Mouse (Mus musculus) Patski (cell line): ENCODE data around the gene Ipcef1. TPM values are rescaled to one million over a fixed set of nuclear protein-coding genes. Genes with fewer than 3 reads are reported as not detected.

Experiments
- ATAC-seq: fragments of 100-300 bp; one replicate; pipeline ENCODE4 v1.8.0; 2021
- CTCF ChIA-PET: fragments of 350-600 bp; sonication (Branson Sonifier 250); formaldehyde crosslinking; loops from one replicate; lab custom pipeline; 2022; ENCODE audit warnings: inconsistent platforms; lab: Charles Lee
- POLR2A ChIA-PET: fragments of 350-600 bp; sonication (Branson Sonifier 250); formaldehyde crosslinking; loops from one replicate; lab custom pipeline; 2022; ENCODE audit warnings: antibody characterized with exemption, inconsistent platforms; lab: Charles Lee
- DNase-seq: peaks from one replicate; pipeline ENCODE4 v3.0.0-alpha.2; 2011; ENCODE audit warnings: low read depth, low spot score
- H3K27me3 ChIP-seq: fragments of 371-371 bp; one replicate; pipeline ENCODE4 v1.5.1; 2021
- CTCF ChIP-seq: fragments of 100-300 bp; IDR thresholded peaks from one replicate; pipeline ENCODE4 v1.5.1; 2021
- in situ Hi-C: fragments of 300-500 bp; cut with MboI; formaldehyde crosslinking; loops from 3 replicates; pipeline ENCODE4 v1.11.1; 2018; ENCODE audit warnings: low pct_unique_long_range_greater_than_20kb, mixed read lengths
- polyA plus RNA-seq: library from polyadenylated mRNA; unstranded; gene quantifications from one replicate; pipeline ENCODE4 v1.2.3, GENCODE M21; 2021

Ipcef1 gene
- polyA plus RNA-seq, 1 experiment from 2014 or later = not detected

DNA sequence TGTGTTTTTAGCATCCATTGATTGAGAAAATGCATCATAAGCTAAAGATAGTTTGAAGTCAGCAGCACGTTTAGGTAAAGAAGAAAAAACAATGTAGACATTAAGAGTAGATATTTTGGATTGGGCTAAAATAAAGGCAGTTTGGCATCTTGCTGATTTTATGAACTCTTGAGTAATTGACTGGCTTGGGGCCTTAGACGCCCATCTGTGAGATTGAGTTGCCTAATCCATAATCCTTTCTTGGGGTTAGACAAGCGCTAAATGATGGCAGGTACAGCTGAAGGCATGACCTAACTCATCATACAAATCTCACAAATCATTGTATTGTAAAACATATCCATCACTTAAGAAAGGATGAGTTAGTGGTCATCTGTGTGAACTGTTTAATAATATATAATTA lies 52.9 kb downstream of the Ipcef1 start:
- DNase-seq (no peak), ATAC-seq (no peak)
- no peak for TF ChIP-seq CTCF
- in situ Hi-C loops = no loop called here
- POLR2A ChIA-PET = no interaction called here
- CTCF ChIA-PET = interaction anchor here (1.0 kb wide), 1 partner anchor 9 kb away, joined by 3 read pairs; no protein-coding TSS in a partner anchor
- H3K27me3 ChIP-seq = no peaks in the 10 kb centered on the region

DNA sequence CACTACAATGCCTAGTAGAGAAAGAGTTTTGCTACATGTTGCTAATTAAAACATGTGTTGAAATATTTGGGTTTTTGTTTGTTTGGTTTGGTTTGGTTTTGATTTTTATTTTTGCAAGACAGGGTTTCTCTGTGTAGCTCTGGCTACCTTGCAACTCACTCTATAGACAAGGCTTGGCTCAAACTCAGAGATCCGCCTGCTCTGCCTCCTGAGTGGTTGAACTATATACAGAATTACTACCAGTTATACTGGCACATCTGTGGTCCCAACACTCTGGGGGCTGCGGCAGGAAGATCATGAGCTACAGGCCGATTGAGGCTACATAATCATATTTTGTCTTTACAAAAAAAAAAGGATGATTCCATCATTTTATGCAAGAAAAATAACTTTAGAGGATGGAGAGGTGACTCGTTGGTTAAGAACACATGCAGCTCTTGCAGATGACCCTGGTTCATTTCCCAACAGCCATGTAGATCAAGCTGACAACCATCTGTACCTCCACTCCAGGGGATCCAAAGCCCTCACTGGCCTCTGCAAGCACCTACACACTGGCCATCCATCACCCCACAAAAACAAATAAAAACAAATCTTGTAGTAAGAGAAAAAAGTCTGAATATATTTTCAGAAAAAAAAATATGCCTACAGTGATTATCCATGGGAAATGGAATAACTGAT lies 53.6 kb downstream of the Ipcef1 start:
- H3K27me3 ChIP-seq = no peaks in the 10 kb centered on the region
- no peak for TF ChIP-seq CTCF
- in situ Hi-C loops = no loop called here
- ATAC-seq (no peak), DNase-seq (no peak)
- ChIA-PET POLR2A (no interaction called here), CTCF (interaction anchor here (1.0 kb wide), 1 partner anchor 8 kb away, joined by 3 read pairs; no protein-coding TSS in a partner anchor)

DNA sequence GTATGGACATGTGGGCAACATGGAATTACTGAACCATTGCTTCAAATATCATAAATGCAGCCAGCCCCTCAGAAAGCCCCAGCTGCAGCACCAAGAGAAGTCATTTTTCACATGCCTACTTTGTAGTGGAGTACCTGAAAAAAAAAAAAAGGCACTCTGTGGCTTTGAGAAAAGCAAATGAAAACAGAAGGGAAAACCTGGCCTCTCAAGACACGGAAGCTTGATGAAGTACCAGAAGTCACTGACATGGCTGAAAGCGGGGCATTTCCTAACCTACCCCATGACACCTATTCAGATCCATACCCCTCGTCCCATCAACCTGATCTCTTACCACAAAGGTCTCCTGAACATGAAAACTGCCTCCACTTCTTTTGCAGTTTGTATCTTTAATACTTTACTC lies 55.4 kb downstream of the Ipcef1 start:
- in situ Hi-C loops = no loop called here
- ATAC-seq = no peak
- no peak for DNase-seq
- no peaks in the 10 kb centered on the region for H3K27me3 ChIP-seq
- POLR2A ChIA-PET = no interaction called here
- CTCF ChIA-PET = no interaction called here
- no peak for TF ChIP-seq CTCF

DNA sequence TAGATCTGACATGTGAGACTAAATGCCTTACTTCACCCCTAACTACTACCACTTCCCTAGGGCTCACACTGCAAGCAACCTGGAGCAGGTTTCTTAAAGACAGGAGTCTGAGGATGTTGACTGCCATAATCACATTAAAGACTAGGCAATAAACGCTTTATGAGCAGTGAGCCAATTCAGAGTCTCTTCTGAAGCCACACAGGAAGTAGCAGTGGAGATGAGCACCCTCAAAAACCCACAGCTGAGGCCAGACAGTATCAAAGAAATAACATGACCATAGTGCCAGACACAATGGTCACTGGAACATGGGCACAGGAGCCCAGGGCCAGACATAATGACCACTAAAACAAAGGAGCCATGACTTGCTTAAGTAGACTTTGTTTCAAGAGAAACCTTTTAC lies 63.7 kb downstream of the Ipcef1 start:
- POLR2A ChIA-PET = no interaction called here
- CTCF ChIA-PET = no interaction called here
- no peak for TF ChIP-seq CTCF
- ATAC-seq (no peak), DNase-seq (no peak)
- in situ Hi-C loops = no loop called here
- no peaks in the 10 kb centered on the region for H3K27me3 ChIP-seq

DNA sequence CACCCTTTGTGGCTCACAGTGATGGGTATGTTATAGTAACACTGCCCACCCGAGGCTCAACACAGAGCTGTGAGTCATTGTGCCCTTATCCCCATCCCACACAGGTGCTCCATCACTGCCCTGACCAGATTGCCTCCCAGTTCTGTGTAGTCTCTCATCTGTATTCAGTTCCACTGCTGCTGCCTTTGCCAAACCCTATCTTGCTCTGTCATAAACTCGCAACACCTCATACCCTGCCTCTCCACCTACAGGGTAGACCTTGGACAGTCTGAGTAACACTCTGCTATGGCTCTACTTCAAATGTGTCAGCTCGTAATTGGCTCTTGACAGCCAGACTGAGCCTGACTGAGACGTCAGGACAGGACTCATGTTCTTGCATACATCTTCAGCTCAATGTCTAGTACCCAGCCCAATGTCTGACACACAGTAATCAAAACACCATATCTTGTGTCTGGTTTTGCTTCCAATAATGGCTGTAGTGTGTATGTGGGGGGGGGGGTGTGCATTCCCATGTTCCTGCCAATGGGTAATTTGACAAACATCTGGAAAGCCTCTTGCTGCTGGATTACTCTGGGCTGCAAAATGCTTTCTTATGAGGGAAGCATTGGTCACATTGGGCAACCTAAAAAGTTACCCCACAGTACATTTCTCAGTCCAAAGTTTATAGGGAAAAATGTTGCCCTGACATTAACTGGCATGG lies 64.7 kb downstream of the Ipcef1 start:
- H3K27me3 ChIP-seq = no peaks in the 10 kb centered on the region
- ChIA-PET CTCF (no interaction called here), POLR2A (interaction anchor here (0.6 kb wide), 1 partner anchor 37 kb away, joined by 3 read pairs; no protein-coding TSS in a partner anchor)
- in situ Hi-C loops = no loop called here
- ATAC-seq (no peak), DNase-seq (no peak)
- TF ChIP-seq CTCF = no peak

DNA sequence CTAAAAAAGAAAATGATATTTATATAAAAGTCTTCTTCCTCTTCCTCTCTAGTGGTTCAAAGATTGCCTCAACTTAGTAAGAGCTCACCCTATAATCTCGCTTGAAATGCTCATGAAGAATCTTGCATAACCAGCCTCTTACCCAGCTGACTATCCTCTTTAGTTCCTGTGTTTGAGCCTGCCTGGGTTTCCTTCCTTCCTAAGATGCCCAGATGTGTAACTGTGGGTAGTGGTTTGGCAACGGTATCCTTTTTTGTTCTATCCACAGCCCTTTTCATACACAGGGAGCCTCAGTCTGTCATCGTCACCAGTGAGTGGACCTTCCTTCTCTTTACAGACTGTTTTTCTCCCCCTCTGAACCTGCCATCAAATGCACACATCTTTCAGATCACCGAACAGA lies 66.0 kb downstream of the Ipcef1 start:
- DNase-seq (no peak), ATAC-seq (no peak)
- CTCF ChIA-PET = no interaction called here
- in situ Hi-C loops = no loop called here
- POLR2A ChIA-PET = no interaction called here
- H3K27me3 ChIP-seq = no peaks in the 10 kb centered on the region
- no peak for TF ChIP-seq CTCF

DNA sequence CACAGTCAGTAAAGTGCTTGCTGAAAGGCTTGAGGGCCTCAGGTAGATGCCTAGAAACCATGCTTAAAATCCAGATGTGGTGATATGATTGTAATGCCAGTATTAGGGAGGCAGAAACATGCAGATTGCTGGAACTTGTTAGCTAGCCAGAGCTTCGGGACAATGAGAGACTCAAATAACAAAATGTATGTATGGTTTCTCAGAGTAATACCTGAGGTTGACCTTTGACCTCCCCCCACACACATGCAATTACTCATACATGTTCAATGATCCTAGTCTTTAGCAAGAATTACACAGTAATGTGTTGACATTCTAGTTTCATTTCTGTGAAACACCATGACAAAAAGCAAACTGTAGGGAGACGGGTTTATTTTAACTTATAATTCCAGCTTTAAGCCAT lies 68.8 kb downstream of the Ipcef1 start:
- in situ Hi-C loops = no loop called here
- ATAC-seq (no peak), DNase-seq (no peak)
- H3K27me3 ChIP-seq = no peaks in the 10 kb centered on the region
- CTCF ChIA-PET = interaction anchor here (0.9 to 3.8 kb wide), 2 partner anchors 10 to 14 kb away, joined by 3 to 13 read pairs; no protein-coding TSS in a partner anchor
- TF ChIP-seq CTCF = no peak
- POLR2A ChIA-PET = no interaction called here

DNA sequence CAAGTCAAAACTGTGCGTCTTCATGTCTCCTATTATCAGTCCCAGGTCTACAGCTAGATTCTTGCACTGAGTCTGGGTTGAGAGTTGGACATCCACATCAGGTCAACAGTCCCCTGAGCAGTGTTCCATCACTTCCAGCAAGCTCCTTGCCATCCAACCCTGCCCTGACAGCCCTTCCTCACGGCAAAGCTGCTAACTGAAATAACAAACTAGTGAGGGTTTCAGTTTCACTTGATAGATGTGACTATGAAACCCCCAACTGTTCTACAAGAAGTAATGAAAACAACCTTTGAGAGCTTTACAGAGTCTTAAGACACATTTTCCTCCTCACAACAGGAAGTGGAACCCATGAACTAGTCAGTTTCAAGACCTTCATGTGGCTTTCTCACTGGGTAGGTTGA lies 69.5 kb downstream of the Ipcef1 start:
- CTCF ChIA-PET = interaction anchor here (0.9 to 3.8 kb wide), 2 partner anchors 10 to 13 kb away, joined by 3 to 13 read pairs; no protein-coding TSS in a partner anchor
- POLR2A ChIA-PET = no interaction called here
- in situ Hi-C loops = no loop called here
- no peaks in the 10 kb centered on the region for H3K27me3 ChIP-seq
- no peak for ATAC-seq
- TF ChIP-seq CTCF = no peak
- no peak for DNase-seq

DNA sequence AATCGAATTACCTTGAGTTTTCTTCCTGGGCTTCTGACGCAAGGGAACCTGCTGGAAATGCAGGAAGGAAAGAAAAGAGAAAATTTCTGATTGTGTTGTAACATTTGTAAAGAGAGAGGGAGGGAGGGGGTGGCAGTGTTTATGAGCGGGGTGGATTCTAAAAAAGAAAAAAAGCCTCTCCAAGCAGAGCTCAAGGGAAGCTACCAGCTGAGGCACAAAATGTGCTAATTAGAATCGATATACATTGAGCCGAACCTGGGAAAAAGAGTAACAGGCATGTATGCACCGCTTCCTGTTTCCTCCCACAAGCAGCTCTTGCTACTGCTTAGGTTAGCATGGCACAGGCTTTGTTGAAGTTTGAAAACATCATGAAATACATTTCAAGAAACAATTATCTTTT lies 72.0 kb downstream of the Ipcef1 start:
- ChIA-PET POLR2A (no interaction called here), CTCF (no interaction called here)
- H3K27me3 ChIP-seq = no peaks in the 10 kb centered on the region
- in situ Hi-C loops = no loop called here
- ATAC-seq (no peak), DNase-seq (no peak)
- TF ChIP-seq CTCF = no peak

DNA sequence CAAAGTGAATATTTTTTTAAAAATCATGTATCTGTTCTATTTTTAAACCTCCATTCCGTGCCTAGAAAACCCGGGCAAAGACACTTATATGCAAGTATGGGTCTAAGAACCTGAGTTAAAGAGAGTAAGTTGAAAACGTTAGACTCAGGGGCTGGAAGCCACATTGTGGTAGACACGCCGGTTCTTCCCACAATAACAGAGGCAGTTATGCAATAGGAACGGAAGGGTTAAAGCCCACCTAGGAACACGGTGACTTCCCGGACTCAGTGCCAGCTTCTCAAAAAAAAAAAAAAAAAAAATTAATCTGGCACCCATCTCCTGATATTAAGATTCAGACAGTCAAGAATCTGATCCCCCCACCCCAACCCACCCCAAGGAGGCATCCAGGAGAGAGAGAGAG lies 72.5 kb downstream of the Ipcef1 start:
- TF ChIP-seq CTCF = no peak
- POLR2A ChIA-PET = no interaction called here
- DNase-seq = no peak
- no peak for ATAC-seq
- no peaks in the 10 kb centered on the region for H3K27me3 ChIP-seq
- CTCF ChIA-PET = no interaction called here
- in situ Hi-C loops = no loop called here

DNA sequence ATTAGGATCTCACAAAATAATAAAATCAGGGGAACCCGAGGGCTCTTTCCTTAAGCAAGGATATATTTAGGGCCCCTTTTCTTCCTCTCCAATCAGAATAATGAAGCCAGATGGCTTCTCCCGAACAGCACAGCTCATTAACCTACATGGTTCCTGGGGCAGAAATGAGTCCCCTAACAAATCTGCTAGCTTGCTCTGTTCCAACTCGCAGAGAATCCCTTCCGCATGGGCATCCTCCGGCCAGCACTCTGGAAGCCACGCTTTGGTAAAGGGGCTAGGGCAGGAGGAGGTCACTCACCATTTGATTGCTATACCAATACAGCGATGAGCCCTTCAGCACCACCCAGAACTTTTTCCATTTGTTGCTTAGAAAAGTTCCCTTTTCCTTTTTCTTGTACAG lies 73.1 kb downstream of the Ipcef1 start:
- no peak for TF ChIP-seq CTCF
- ChIA-PET CTCF (no interaction called here), POLR2A (interaction anchor here (1.2 kb wide), 1 partner anchor 9 kb away, joined by 3 read pairs; no protein-coding TSS in a partner anchor)
- in situ Hi-C loops = no loop called here
- H3K27me3 ChIP-seq = no peaks in the 10 kb centered on the region
- ATAC-seq (no peak), DNase-seq (no peak)
